Mouse (Mus musculus) ES-Bruce4 (cell line): ENCODE measurements around the gene Inppl1.

Source experiments
- CTCF ChIP-seq: IDR thresholded peaks from one replicate; pipeline ENCODE4 v1.8.1; 2011; ENCODE audit warnings: low read depth, low read length
- POLR2A ChIP-seq: IDR thresholded peaks from one replicate; pipeline ENCODE4 v1.8.1; 2011; ENCODE audit warnings: low read length; ENCODE audit not compliant: insufficient read depth

- TF ChIP-seq CTCF = no peak
- no peak for TF ChIP-seq POLR2A
Observed at GRCm38 (mm10) chr7:101882413-101883154, 44.6 kb upstream of the Inppl1 start.
